Mouse (Mus musculus) lung, postnatal 0 days (tissue): ENCODE data around the gene Ccdc151. TPM values are rescaled to one million over a fixed set of nuclear protein-coding genes. Genes with fewer than 3 reads are reported as not detected.

ENCODE experiments used
- ATAC-seq: fragments of 200-750 bp; cut with Nextera tagmentation; 2 replicates; pipeline ENCODE4 v1.8.0; 2017; ENCODE audit warnings: moderate library complexity
- DNase-seq: peaks from one replicate; pipeline ENCODE4 v3.0.0-alpha.2; 2016; ENCODE audit warnings: low spot score
- H3K27ac ChIP-seq: fragments of 300-500 bp; sonication (generic); 2 replicates; pipeline ENCODE4 v1.5.1; 2014; ENCODE audit warnings: antibody characterized with exemption, mild to moderate bottlenecking, low read length, mixed read lengths
- H3K27me3 ChIP-seq: fragments of 300-500 bp; sonication (generic); replicated peaks from 2 replicates; pipeline ENCODE4 v1.6.1; 2014; ENCODE audit warnings: low read length, mixed read lengths; ENCODE audit not compliant: insufficient read depth
- H3K36me3 ChIP-seq: fragments of 300-500 bp; sonication (generic); 2 replicates; pipeline ENCODE4 v1.6.1; 2014; ENCODE audit warnings: low read length, mixed read lengths; ENCODE audit not compliant: insufficient read depth
- H3K4me1 ChIP-seq: fragments of 300-500 bp; sonication (generic); 2 replicates; pipeline ENCODE4 v1.6.1; 2014; ENCODE audit warnings: antibody characterized with exemption, low read depth, low read length, mixed read lengths; ENCODE audit not compliant: insufficient read depth
- H3K4me2 ChIP-seq: fragments of 300-500 bp; sonication (generic); replicated peaks from 2 replicates; pipeline ENCODE4 v1.6.1; 2014; ENCODE audit warnings: low read depth, mild to moderate bottlenecking, low read length, moderate library complexity, mixed read lengths
- H3K4me3 ChIP-seq: fragments of 300-500 bp; sonication (generic); 2 replicates; pipeline ENCODE4 v1.5.1; 2014; ENCODE audit warnings: low read depth, low read length
- H3K9ac ChIP-seq: fragments of 300-500 bp; sonication (generic); replicated peaks from 2 replicates; pipeline ENCODE4 v1.6.1; 2014; ENCODE audit warnings: low read depth, mild to moderate bottlenecking
- H3K9me3 ChIP-seq: fragments of 300-500 bp; sonication (generic); 2 replicates; pipeline ENCODE4 v1.6.1; 2016; ENCODE audit warnings: low read length, mixed read lengths
- CTCF ChIP-seq: IDR thresholded peaks from 2 replicates; pipeline ENCODE4 v1.5.1; 2016; ENCODE audit warnings: antibody characterized with exemption, mild to moderate bottlenecking
- EP300 ChIP-seq: IDR thresholded peaks from 2 replicates; pipeline ENCODE4 v1.6.1; 2016; ENCODE audit warnings: antibody characterized with exemption, mild to moderate bottlenecking, control low read depth
- WGBS: fragments of 180-500 bp; shearing (Covaris S2); extraction: QIAGEN DNeasy Blood & Tissue Kit; methylation state at CpG from one replicate; pipeline ENCODE4 v1.1.7; 2014; 5-methylcytosine and 5-hydroxymethylcytosine counted together
- polyA plus RNA-seq: library from polyadenylated mRNA; unstranded; fragments of >200 nt; fragmentation: Nextera tagmentation; extraction: Ambion mirVana; gene quantifications from 2 replicates; pipeline ENCODE4 v1.2.1, GENCODE M21; 2015

The Ccdc151 gene
- polyA plus RNA-seq, 1 experiment from 2014 or later: 5.3 TPM

DNA sequence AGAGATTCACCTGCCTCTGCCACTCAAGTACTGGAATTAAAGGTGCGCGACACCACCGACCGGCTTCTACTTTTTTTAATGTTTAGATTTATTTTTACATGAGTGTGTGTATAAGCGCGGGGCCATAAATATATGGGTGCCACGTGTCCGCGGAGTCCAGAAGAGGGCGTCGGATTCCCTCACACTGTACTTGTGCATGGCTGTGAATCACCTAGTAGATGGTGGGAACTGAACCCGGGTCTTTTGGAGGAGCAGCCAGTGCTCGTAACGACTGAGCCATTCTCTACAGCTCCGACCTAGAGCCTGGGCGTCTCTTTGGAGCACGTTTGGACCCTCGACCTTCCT is 47.2 kb downstream of the Ccdc151 start:
- H3K4me1 ChIP-seq: peaks cover 5% of the 10 kb centered on the region; the same call in 1 of the 2 replicates
- no peaks in the 10 kb centered on the region for H3K27me3 ChIP-seq
- H3K36me3 ChIP-seq: no peaks in the 10 kb centered on the region
- TF ChIP-seq CTCF (peak; percentile 61), EP300 (no peak)
- no peaks in the 10 kb centered on the region for H3K9me3 ChIP-seq
- peak overlapping the region; percentile 73 for H3K4me3 ChIP-seq
- H3K27ac ChIP-seq: peak overlapping the region; percentile 94
- 1% methylated on average over 18 of the region's 18 CpGs for WGBS
- DNase-seq (no peak), ATAC-seq (peak; percentile 63)
- H3K4me2 ChIP-seq: peak overlapping the region; percentile 63
- no peak overlapping the region for H3K9ac ChIP-seq

DNA sequence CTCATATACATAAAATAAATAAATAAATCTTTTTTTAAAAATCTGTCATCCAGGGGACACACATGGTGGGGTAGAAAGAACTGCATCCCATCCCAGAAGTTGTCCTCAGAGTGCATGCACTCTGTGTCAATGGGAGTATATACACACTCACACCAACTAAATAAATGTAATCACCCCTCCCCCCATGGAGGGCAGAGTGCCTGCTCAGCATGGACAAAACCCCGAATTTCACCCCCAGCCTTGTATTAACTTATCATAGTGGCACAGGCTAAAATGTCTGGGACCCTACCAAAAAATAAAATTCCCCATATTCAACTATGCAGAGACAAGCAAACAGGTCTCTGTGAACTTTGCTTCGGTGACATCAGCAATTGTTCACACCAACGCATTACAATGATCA is 47.8 kb downstream of the Ccdc151 start:
- no peaks in the 10 kb centered on the region for H3K27me3 ChIP-seq
- no peaks in the 10 kb centered on the region for H3K9me3 ChIP-seq
- H3K27ac ChIP-seq: no peak overlapping the region
- DNase-seq (no peak), ATAC-seq (no peak)
- H3K4me3 ChIP-seq: no peak overlapping the region
- H3K9ac ChIP-seq: no peak overlapping the region
- H3K4me2 ChIP-seq: no peak overlapping the region
- no peaks in the 10 kb centered on the region for H3K36me3 ChIP-seq
- H3K4me1 ChIP-seq: peaks cover 4% of the 10 kb centered on the region; the same call in 1 of the 2 replicates
- 71% methylated on average over 3 of the region's 3 CpGs for WGBS
- TF ChIP-seq CTCF (no peak), EP300 (no peak)

DNA sequence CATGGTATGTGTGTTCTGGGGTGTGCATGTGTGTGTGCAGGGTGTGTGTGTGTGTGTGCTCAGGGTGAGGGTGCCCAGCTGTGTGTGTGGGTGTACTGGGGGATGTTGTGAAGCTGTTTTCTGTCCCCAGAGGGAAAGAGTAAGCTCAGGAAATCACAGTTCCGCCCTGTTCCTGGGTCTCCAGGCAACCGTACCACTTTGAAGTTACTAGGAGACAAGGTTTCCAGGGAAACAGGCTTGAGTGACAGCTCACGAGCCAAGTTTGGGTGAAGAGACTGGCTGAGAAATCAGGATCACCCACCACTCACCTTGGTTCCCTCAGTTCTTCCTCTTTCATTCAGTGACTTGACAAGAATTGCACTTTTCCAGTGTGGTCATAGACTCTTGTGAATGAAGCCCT is 48.8 kb downstream of the Ccdc151 start:
- no peak overlapping the region for H3K27ac ChIP-seq
- H3K9me3 ChIP-seq: no peaks in the 10 kb centered on the region
- no peak overlapping the region for H3K4me2 ChIP-seq
- no peaks in the 10 kb centered on the region for H3K27me3 ChIP-seq
- peaks cover 4% of the 10 kb centered on the region; the same call in 1 of the 2 replicates for H3K4me1 ChIP-seq
- no peak for TF ChIP-seq EP300
- no peak for TF ChIP-seq CTCF
- no peak for ATAC-seq
- DNase-seq: no peak
- WGBS: 11% methylated on average over 3 of the region's 3 CpGs
- no peak overlapping the region for H3K4me3 ChIP-seq
- no peaks in the 10 kb centered on the region for H3K36me3 ChIP-seq
- H3K9ac ChIP-seq: no peak overlapping the region

DNA sequence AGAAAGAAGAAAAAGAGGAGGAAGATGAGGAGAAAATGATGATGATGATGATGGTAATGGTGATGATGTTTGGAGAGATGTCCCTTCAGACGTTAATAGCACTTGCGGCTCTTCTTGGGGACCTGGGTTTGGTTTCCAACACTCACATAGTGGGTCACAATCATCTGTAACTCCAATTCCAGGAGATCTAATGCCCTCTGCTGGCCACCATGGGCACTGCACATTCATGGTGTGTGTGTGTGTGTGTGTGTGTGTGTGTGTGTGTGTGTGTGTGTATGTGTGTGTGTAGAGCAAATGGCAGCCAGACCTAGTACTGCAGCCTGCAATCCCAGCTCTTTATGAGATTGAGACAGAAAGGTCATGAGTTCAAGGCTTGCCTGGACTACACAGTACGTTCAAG is 50.5 kb downstream of the Ccdc151 start:
- no peaks in the 10 kb centered on the region for H3K9me3 ChIP-seq
- ATAC-seq (no peak), DNase-seq (no peak)
- H3K36me3 ChIP-seq: no peaks in the 10 kb centered on the region
- no peak overlapping the region for H3K9ac ChIP-seq
- H3K4me1 ChIP-seq: peaks cover 4% of the 10 kb centered on the region; the same call in 1 of the 2 replicates
- H3K4me2 ChIP-seq: no peak overlapping the region
- TF ChIP-seq CTCF: peak; percentile 61
- no peak for TF ChIP-seq EP300
- 78% methylated on average over 3 of the region's 3 CpGs for WGBS
- H3K27ac ChIP-seq: no peak overlapping the region
- H3K4me3 ChIP-seq: no peak overlapping the region
- H3K27me3 ChIP-seq: no peaks in the 10 kb centered on the region

DNA sequence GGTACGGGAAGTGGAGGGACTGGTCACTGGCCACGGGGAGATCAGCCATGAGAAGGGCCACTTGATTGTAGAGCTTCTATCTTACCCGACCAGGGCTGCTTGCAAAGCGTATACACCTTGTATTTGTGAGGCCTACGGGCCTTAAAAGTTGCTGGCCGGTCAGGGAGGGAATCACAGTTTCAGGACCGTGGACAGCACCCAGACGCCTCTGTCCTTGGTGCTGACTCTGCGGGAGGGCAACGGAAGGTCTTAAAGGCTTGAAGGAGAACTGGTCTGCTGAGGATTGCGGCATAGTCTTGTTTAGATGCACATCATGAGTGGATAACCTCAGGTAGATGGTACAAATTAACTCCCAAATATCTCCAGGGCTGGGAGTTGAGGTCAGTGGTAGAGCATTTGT is 52.1 kb downstream of the Ccdc151 start:
- Histone ChIP-seq H3K4me1 (no peaks in the 10 kb centered on the region), H3K36me3 (no peaks in the 10 kb centered on the region), H3K9ac (no peak overlapping the region), H3K9me3 (no peaks in the 10 kb centered on the region), H3K4me2 (no peak overlapping the region), H3K27me3 (no peaks in the 10 kb centered on the region), H3K4me3 (no peak overlapping the region), H3K27ac (no peak overlapping the region)
- peak; percentile 53 for DNase-seq
- 0 out of 2 replicates have a peak, but pooled peaks have one; percentile 18 for ATAC-seq
- TF ChIP-seq EP300: no peak
- TF ChIP-seq CTCF: peak; percentile 6; the same call in 1 of the 2 replicates
- WGBS: 14% methylated on average over 11 of the region's 11 CpGs

DNA sequence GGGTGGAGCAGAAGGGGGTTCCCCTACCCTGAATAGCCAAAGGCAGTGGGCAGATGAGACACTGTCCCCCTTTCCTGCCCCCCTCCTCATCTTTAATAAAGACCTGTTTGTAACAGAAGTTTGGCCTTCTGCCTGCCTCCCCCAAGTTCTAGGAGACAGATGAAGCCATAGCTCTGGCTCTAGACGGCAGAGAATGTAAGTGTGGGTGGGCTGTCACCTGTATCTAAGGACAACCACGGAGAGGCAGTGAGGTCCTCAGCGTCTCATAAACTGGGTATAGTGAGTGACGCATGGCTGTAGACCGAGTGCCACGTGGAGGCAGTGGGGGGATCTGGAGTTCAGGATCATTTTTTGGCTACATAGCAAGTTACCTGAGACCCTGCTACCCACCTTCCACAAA is 53.6 kb downstream of the Ccdc151 start:
- no peak for ATAC-seq

DNA sequence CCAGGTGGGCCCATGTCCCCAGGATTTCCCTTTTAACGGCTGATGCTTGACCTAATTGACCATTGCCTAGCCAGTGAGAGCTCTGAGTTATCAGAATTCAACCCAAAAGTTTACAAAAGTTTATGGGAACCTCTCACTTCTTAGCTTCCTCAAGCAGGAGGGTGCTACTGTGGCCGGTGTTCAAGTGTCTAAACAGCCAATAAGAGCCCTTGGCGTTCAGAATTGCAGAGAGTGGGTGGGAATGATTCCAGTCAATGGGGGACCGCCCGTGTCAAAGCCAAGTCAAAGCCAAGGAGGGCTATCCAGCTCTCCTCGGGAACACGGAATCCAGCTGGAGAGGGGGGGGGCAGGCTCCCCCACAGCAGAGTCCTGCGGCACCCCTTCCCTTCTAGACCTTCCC is 54.3 kb downstream of the Ccdc151 start:
- H3K9ac ChIP-seq: no peak overlapping the region
- H3K36me3 ChIP-seq: no peaks in the 10 kb centered on the region
- no peak overlapping the region for H3K27ac ChIP-seq
- DNase-seq (no peak), ATAC-seq (no peak)
- H3K4me2 ChIP-seq: no peak overlapping the region
- no peaks in the 10 kb centered on the region for H3K4me1 ChIP-seq
- no peaks in the 10 kb centered on the region for H3K27me3 ChIP-seq
- no peak overlapping the region for H3K4me3 ChIP-seq
- no peaks in the 10 kb centered on the region for H3K9me3 ChIP-seq
- 41% methylated on average over 6 of the region's 8 CpGs for WGBS
- TF ChIP-seq EP300 (no peak), CTCF (no peak)

More for the DNA sequence above, 53.6 kb downstream of the Ccdc151 start:
- no peak overlapping the region for H3K27ac ChIP-seq
- no peak for DNase-seq
- H3K4me1 ChIP-seq: no peaks in the 10 kb centered on the region
- no peak overlapping the region for H3K4me3 ChIP-seq
- TF ChIP-seq EP300: no peak
- no peak for TF ChIP-seq CTCF
- H3K4me2 ChIP-seq: no peak overlapping the region
- no peaks in the 10 kb centered on the region for H3K9me3 ChIP-seq
- no peaks in the 10 kb centered on the region for H3K36me3 ChIP-seq
- 56% methylated on average over 6 of the region's 6 CpGs for WGBS
- H3K27me3 ChIP-seq: no peaks in the 10 kb centered on the region
- H3K9ac ChIP-seq: no peak overlapping the region
